Mouse (Mus musculus): ENCODE measurements around the gene Inpp4a.

Inpp4a gene

GRCm38 (mm10) chr1:37299540-37300491 is at the start of gene Inpp4a:
TSS of gene Inpp4a (plus strand) at chr1:37299865.
- peak; percentile 93 for DNase-seq (ENCODE audit: low spot score)

- peak; percentile 82 for DNase-seq (ENCODE audit: low spot score)
These were observed 48.9 kb upstream of the Inpp4a start for GRCm38 (mm10) chr1:37250643-37251310.

- no peak for DNase-seq (ENCODE audit: low spot score)
These were observed 41.2 kb upstream of the Inpp4a start for GRCm38 (mm10) chr1:37258443-37258842.

- DNase-seq (ENCODE audit: low spot score), result peak; percentile 79
These were observed 27.2 kb upstream of the Inpp4a start for GRCm38 (mm10) chr1:37272464-37272863.

- no peak for DNase-seq (ENCODE audit: low spot score)
These were observed 13.1 kb upstream of the Inpp4a start for GRCm38 (mm10) chr1:37286556-37286955.

GRCm38 (mm10) chr1:37287748-37288147 is 11.9 kb upstream of the Inpp4a start:
- DNase-seq (ENCODE audit: low spot score), result no peak

- DNase-seq (ENCODE audit: low spot score), result no peak
These were observed 11.3 kb upstream of the Inpp4a start for GRCm38 (mm10) chr1:37288181-37288935.

GRCm38 (mm10) chr1:37288941-37289340 is 10.7 kb upstream of the Inpp4a start:
- DNase-seq (ENCODE audit: low spot score), result no peak

GRCm38 (mm10) chr1:37296414-37296813 is 3.3 kb upstream of the Inpp4a start:
- no peak for DNase-seq (ENCODE audit: low spot score)

- DNase-seq (ENCODE audit: low spot score), result no peak
These were observed 761 bp upstream of the Inpp4a start for GRCm38 (mm10) chr1:37298904-37299303.

GRCm38 (mm10) chr1:37300650-37301049 is 985 bp downstream of the Inpp4a start:
- DNase-seq (ENCODE audit: low spot score), result no peak

GRCm38 (mm10) chr1:37302801-37303200 is 3.1 kb downstream of the Inpp4a start:
- DNase-seq (ENCODE audit: low spot score), result no peak

- no peak for DNase-seq (ENCODE audit: low spot score)
These were observed 6.1 kb downstream of the Inpp4a start for GRCm38 (mm10) chr1:37305691-37306287.

- no peak for DNase-seq (ENCODE audit: low spot score)
These were observed 7.9 kb downstream of the Inpp4a start for GRCm38 (mm10) chr1:37307586-37307985.

- DNase-seq (ENCODE audit: low spot score), result no peak
These were observed 8.5 kb downstream of the Inpp4a start for GRCm38 (mm10) chr1:37308021-37308742.

GRCm38 (mm10) chr1:37308743-37309100 is 9.1 kb downstream of the Inpp4a start:
- peak; percentile 31 for DNase-seq (ENCODE audit: low spot score)

- DNase-seq (ENCODE audit: low spot score), result no peak
These were observed 10.4 kb downstream of the Inpp4a start for GRCm38 (mm10) chr1:37309939-37310515.

GRCm38 (mm10) chr1:37314338-37314737 is 14.7 kb downstream of the Inpp4a start:
- no peak for DNase-seq (ENCODE audit: low spot score)

- DNase-seq (ENCODE audit: low spot score), result no peak
These were observed 18.1 kb downstream of the Inpp4a start for GRCm38 (mm10) chr1:37317644-37318285.

GRCm38 (mm10) chr1:37318558-37318957 is 18.9 kb downstream of the Inpp4a start:
- no peak for DNase-seq (ENCODE audit: low spot score)

Data from adipocyte (in vitro differentiated cells).